Mouse (Mus musculus) cerebellum, adult 2 months (tissue): ENCODE data around the gene Pip5k1a.
A peak's percentile ranks its signal among the peaks of the same experiment; 100 is the strongest.

Experiments used
- CTCF ChIP-seq: fragments of 200-500 bp; IDR thresholded peaks from 2 replicates; pipeline ENCODE4 v1.5.1; 2011; ENCODE audit warnings: low read depth, mild to moderate bottlenecking, control low read depth, low read length, moderate library complexity, borderline replicate concordance; ENCODE audit not compliant: insufficient read depth
- POLR2A ChIP-seq: fragments of 200-500 bp; IDR thresholded peaks from 2 replicates; pipeline ENCODE4 v1.6.1; 2011; ENCODE audit warnings: low read length, control low read depth, borderline replicate concordance; ENCODE audit not compliant: insufficient read depth

DNA sequence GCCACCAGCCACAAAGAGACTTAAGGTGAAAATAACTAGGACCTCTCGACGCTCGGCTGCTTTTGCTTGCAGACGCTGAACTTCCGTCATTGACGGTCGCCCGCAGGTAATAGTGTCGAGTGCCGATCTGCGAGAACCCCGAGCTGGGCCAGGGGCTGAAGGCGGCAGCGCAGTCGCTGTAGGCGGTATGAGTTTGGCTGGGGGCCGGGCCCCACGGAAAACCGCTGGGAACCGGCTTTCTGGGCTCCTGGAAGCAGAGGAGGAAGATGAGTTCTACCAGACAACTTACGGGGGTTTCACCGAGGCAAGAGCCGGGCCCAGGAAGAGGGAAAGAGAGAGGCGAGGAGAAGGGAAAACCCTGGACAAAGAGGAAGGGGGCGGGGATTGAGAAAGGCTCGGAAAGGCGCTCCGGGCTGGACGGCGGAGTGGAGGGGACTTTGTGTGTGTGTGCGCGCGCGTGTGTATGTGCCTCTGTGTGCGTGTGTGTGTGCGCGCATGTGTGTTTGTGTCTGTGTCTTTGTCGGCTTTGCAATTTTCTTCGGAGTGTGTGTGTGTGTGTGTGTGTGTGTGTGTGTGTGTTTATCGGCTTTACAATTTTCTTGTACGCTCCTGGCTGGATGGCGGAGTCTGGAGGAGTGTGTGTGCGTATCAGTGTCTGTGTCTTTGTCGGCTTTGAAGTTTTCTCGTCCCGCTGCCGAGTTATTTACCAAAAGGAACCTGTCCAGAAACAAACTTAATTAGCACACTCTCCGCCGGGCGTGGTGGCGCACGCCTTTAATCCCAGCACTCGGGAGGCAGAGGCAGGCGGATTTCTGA is 4.4 kb upstream of the Pip5k1a start, which contains the start of gene Vps72:
- TF ChIP-seq POLR2A, result peak; percentile 81
- no peak for TF ChIP-seq CTCF
